Comparison of ENCODE assay signal across 19 mouse cellular contexts in genomic region chr10:19687686-19688085, GRCm38 (mm10). TPM values are rescaled to one million over a fixed set of nuclear protein-coding genes. Genes with fewer than 3 reads are reported as not detected.
"Had no signal": no experiment of that assay in that cellular context is flagged by ENCODE, and none has a peak within 500 bp of the region (broad histone marks: within the 10 kb centered on the region; RNA-seq: fewer than 3 reads in every experiment).

No protein-coding gene starts in this region.

- DNase-seq: kidney, adult 2 months; kidney, postnatal 14 days; lung, adult 2 months; lung, postnatal 36 days; right cerebral cortex, postnatal 14 days; thymus, postnatal 4 days had no signal

- H3K9me3 ChIP-seq: kidney, embryonic 15.5 days; limb, embryonic 10.5 days; liver, embryonic 15.5 days; midbrain, embryonic 15.5 days had no signal

- ATAC-seq: lung, postnatal 0 days; midbrain, embryonic 15.5 days had no signal

- H3K4me1 ChIP-seq: kidney, embryonic 15.5 days; limb, embryonic 10.5 days; midbrain, embryonic 15.5 days had no signal

- H3K4me3 ChIP-seq: kidney, embryonic 15.5 days; left cerebral cortex, adult 2 months; limb, embryonic 10.5 days; liver, embryonic 15.5 days; megakaryocyte, embryonic 14.5 days; midbrain, embryonic 15.5 days had no signal

- H3K27ac ChIP-seq: kidney, embryonic 15.5 days; left cerebral cortex, adult 2 months; limb, embryonic 10.5 days; liver, embryonic 15.5 days; midbrain, embryonic 15.5 days had no signal

- H3K9ac ChIP-seq: kidney, embryonic 15.5 days; liver, embryonic 15.5 days; midbrain, embryonic 15.5 days had no signal

- H3K36me3 ChIP-seq: kidney, embryonic 15.5 days; limb, embryonic 10.5 days; liver, embryonic 15.5 days; midbrain, embryonic 15.5 days had no signal

- H3K4me2 ChIP-seq: kidney, embryonic 15.5 days; liver, embryonic 11.5 days; liver, embryonic 15.5 days; midbrain, embryonic 11.5 days; midbrain, embryonic 15.5 days had no signal

- H3K27me3 ChIP-seq: kidney, embryonic 15.5 days; liver, embryonic 15.5 days; megakaryocyte, embryonic 14.5 days; midbrain, embryonic 15.5 days had no signal

RNA-seq across cellular contexts. Expression of gene Il20ra, which starts 24.7 kb away (rescaled TPM):
- total RNA-seq: layer of hippocampus, adult 8-10 months; layer of hippocampus, postnatal 25 days had no signal
- polyA plus RNA-seq: large intestine, adult 2 months; spleen, adult 2 months had no signal
